Mouse (Mus musculus) lung, embryonic 15.5 days (tissue): ENCODE results near the gene Lmo4. TPM values are rescaled to one million over a fixed set of nuclear protein-coding genes. Genes with fewer than 3 reads are reported as not detected.

Source experiments
- ATAC-seq: fragments of 200-750 bp; cut with Nextera tagmentation; 2 replicates; pipeline ENCODE4 v1.8.0; 2017; ENCODE audit warnings: moderate number of reproducible peaks, borderline replicate concordance; ENCODE audit not compliant: low FRiP score, low TSS enrichment; ENCODE audit errors: extremely low read depth
- H3K27ac ChIP-seq: fragments of 300-500 bp; sonication (generic); 2 replicates; pipeline ENCODE4 v1.5.1; 2015; ENCODE audit warnings: moderate library complexity, mild to moderate bottlenecking, inconsistent platforms
- H3K27me3 ChIP-seq: fragments of 300-500 bp; sonication (generic); 2 replicates; pipeline ENCODE4 v1.6.1; 2015; ENCODE audit warnings: inconsistent platforms
- H3K36me3 ChIP-seq: fragments of 300-500 bp; sonication (generic); 2 replicates; pipeline ENCODE4 v1.6.1; 2015; ENCODE audit warnings: inconsistent platforms
- H3K4me1 ChIP-seq: fragments of 300-500 bp; sonication (generic); 2 replicates; pipeline ENCODE4 v1.6.1; 2015; ENCODE audit warnings: inconsistent platforms
- H3K4me2 ChIP-seq: fragments of 300-500 bp; sonication (generic); 2 replicates; pipeline ENCODE4 v1.6.1; 2015; ENCODE audit warnings: inconsistent platforms, mild to moderate bottlenecking, moderate library complexity
- H3K4me3 ChIP-seq: fragments of 300-500 bp; sonication (generic); 2 replicates; pipeline ENCODE4 v1.5.1; 2015; ENCODE audit warnings: mild to moderate bottlenecking, inconsistent platforms
- H3K9ac ChIP-seq: fragments of 300-500 bp; sonication (generic); 2 replicates; pipeline ENCODE4 v1.6.1; 2015; ENCODE audit warnings: inconsistent platforms
- H3K9me3 ChIP-seq: fragments of 300-500 bp; sonication (generic); 2 replicates; pipeline ENCODE4 v1.6.1; 2016; ENCODE audit warnings: inconsistent platforms
- WGBS: fragments of 180-500 bp; shearing (Covaris S2); methylation state at CpG from one replicate; pipeline ENCODE4 v1.1.7; 2015; 5-methylcytosine and 5-hydroxymethylcytosine counted together
- polyA plus RNA-seq: library from polyadenylated mRNA; unstranded; fragments of >200 nt; fragmentation: Nextera tagmentation; extraction: Ambion mirVana; gene quantifications from 2 replicates; pipeline ENCODE4 v1.2.1, GENCODE M21; 2015

Lmo4 gene
- polyA plus RNA-seq, 1 experiment from 2014 or later = 61.7 TPM

DNA sequence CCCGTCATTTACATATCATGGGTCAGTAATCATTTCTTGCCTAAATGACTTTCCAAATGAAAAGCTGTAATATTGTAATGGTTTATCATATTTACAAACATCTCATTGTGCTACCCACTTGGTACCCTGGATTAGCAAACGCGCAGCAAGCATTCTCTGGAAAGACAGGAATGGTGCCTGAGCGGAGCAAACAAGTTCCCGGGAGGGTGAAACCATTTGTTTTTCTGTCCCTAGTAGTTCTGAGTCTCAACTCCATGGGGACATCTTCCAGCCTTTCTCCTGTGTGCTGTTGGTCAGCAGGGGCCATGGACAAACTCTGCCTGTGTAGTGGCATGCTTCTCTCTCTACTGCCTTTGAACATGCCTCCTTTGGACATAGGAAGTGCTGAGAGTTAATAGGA lies 64.2 kb downstream of the Lmo4 start:
- no peak for ATAC-seq
- Histone ChIP-seq H3K27me3 (no peaks in the 10 kb centered on the region), H3K4me1 (no peaks in the 10 kb centered on the region), H3K4me2 (no peak overlapping the region), H3K9ac (no peak overlapping the region), H3K36me3 (no peaks in the 10 kb centered on the region), H3K9me3 (no peaks in the 10 kb centered on the region), H3K27ac (no peak overlapping the region), H3K4me3 (no peak overlapping the region)
- 89% methylated on average over 5 of the region's 5 CpGs for WGBS

DNA sequence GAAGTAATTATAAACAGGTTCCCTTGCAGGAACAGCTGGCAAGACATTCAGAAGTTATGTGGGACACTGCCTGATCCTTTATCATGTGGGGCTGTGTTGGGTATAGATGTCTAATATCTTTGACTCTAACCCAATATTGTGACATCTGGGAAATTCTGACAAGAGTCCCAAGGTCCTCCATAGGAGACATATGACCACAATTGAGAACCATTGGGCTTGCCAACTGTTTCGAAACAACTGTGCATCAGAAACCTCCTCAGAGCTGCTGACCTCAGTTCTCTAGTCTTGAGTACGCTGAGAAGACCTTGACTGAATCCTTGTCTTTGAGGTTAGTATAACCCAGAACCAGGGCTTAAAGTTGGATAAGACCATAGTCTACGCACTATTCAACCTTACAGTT lies 66.4 kb downstream of the Lmo4 start:
- 91% methylated on average over 3 of the region's 3 CpGs for WGBS
- Histone ChIP-seq H3K36me3 (no peaks in the 10 kb centered on the region), H3K4me1 (no peaks in the 10 kb centered on the region), H3K9ac (no peak overlapping the region), H3K27me3 (no peaks in the 10 kb centered on the region), H3K4me3 (no peak overlapping the region), H3K27ac (no peak overlapping the region), H3K9me3 (no peaks in the 10 kb centered on the region), H3K4me2 (no peak overlapping the region)
- ATAC-seq = no peak
